Mouse (Mus musculus): ENCODE measurements around the gene Rpp38. TPM values are rescaled to one million over a fixed set of nuclear protein-coding genes. Genes with fewer than 3 reads are reported as not detected.

Rpp38 gene
- 1 to 10 TPM; 5.2 to 5.6 TPM for total RNA-seq (2021)
- long read RNA-seq, experiment 1, transcript Rpp38-201 (2 exons, 1,042 nt), result major isoform, 6 of 7 reads
- long read RNA-seq, experiment 1, partial matches to known transcripts, result 0 of 7 reads
- long read RNA-seq, experiment 1, other reads (novel, unspliced or antisense), result 1 of 7 reads
- long read RNA-seq, experiment 2, transcript Rpp38-201 (2 exons, 1,042 nt), result major isoform, 6 of 6 reads
- long read RNA-seq, experiment 2, partial matches to known transcripts, result 0 of 6 reads
- long read RNA-seq, experiment 2, other reads (novel, unspliced or antisense), result 0 of 6 reads

DNA sequence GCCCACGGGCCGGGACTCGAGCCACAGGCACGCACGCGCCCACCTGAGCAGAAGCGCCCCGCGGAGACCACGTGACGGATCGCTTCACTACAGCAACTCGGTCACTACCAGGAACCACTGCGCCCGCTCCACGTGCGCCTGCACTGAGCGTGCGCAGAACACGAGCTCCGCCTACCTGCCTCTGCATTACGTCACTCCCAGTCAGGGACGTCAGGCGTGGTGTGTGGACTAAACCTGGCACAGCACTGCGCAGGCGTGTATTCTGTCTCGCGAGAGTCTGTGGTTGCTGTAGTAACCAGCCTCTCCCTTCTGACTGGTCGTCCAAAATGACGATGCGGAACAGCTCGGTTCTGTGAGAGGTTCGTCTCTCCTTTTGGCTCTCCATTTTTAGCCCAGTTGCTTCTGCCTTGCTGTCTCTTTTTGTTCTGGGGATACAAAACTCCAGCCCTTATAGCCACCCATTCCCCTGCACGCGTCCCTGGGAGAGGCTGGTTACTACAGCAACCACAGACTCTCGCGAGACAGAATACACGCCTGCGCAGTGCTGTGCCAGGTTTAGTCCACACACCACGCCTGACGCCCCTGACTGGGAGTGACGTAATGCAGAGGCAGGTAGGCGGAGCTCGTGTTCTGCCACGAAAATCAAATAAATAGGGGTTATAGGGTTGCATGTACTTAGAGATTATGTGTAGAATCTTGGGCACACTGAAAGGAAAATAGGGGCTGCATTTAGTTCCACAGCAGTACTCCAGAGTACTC, at the start of gene Rpp38:
Gene Rpp38 (minus strand): TSS at position 160 of the 759 bp plus-strand sequence.
- intact Hi-C loops (cut with DNase I; ENCODE audit: low total_unique reads), result no loop called here
- DNase-seq, result peak; percentile 93

DNA sequence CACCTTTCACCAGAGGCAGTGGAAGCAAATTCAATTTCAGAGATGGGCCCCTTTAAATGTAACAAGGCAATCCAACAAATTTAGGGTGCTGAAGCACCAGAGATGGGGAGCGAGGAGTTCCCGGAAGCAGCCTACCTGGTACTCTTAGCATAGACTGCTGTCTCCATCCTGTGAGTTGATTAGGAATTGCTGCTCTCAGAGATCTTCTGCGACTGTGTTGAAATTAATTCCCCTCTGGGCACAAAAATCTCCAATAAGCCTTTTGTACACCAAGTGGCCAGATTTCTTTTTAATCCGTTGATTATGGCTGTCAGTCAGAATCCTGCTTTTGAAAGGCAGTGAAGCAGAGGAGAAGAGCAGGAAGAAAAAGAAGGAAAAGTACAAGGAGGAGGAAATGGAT, 32.7 kb upstream of the Rpp38 start:
- DNase-seq, result no peak
- intact Hi-C loops (cut with DNase I; ENCODE audit: low total_unique reads), result no loop called here

DNA sequence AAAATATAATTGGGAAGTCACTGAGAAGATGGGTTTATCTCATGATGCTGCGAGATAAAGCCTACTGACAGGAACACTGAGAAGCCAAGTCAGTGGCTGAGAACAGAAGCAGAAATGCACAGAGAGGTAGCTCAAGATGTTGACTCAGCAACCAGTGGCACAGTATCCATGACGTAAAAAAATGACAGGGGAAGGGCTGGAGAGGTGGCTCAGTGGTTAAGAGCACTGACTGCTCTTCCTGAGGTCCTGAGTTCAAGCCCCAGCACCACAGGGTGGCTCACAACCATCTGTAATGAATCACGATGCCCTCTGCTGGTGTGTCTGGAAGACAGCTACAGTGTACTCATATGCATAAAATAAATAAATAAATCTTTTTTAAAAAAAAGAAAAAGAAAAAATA, 28.6 kb upstream of the Rpp38 start:
- intact Hi-C loops (cut with DNase I; ENCODE audit: low total_unique reads), result no loop called here
- DNase-seq, result no peak

- intact Hi-C loops (cut with DNase I; ENCODE audit: low total_unique reads), result no loop called here
- no peak for DNase-seq
Observed at GRCm38 (mm10) chr2:3357887-3358286, 25.4 kb upstream of the Rpp38 start.

DNA sequence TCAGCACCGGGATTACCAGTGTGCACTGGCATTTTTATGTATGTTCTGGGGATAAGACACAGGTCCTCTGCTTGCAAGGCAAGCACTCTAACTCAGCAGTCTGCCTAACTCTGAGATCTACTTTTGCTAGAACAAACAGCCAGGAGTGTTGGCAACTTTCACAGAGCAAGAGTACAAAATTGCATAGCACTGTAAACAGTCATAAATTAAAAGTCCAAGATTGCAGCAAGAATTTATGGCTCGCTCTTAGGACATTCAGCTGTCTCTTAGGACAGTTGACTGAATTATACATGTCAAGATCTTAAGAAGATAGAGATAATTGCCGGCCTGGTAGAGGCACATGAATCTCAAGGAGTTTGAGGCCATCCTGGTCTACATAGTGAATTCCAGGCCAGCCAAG, 23.9 kb upstream of the Rpp38 start:
- no peak for DNase-seq
- intact Hi-C loops (cut with DNase I; ENCODE audit: low total_unique reads), result no loop called here

DNA sequence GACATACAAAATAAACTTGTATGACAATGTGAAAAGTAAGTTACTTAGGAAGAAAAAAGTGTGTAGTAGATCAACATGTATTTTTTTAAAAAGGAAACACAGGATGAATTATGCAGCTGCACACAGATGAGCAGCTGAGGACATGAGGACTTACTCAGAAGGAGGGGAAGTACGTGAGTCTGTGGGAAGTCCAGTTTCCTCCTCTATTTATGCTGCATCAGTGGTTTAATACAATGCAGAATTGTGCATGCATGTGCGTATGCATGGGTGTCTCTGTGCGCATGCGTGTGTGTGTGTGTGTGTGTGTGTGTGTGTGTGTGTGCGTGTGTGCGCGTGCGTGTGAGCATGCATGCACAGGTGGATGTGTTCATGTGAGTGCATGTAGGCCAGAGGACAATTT, 23.4 kb upstream of the Rpp38 start:
- intact Hi-C loops (cut with DNase I; ENCODE audit: low total_unique reads), result no loop called here
- no peak for DNase-seq

- no peak for DNase-seq
- intact Hi-C loops (cut with DNase I; ENCODE audit: low total_unique reads), result no loop called here
Observed at GRCm38 (mm10) chr2:3353160-3353559, 20.7 kb upstream of the Rpp38 start.

DNA sequence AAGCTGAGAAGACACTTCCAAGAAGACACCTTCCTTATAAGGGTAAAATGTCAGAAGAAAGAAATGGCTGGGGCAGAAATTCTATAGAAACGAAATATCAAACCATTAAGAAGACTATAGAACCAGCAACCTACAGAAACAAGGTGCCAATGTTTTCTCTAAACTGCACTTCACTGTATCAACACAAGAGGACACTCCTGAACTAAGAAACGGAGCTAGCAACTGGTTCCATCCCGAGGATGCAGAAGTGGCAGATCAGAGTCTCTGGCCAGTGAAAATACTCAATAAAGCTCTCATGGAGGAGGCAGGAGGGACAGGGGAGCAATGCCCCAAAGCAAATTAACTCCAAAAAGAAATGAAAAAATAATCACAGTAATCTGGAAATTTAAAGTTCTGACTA, 16.5 kb upstream of the Rpp38 start:
- DNase-seq, result no peak
- intact Hi-C loops (cut with DNase I; ENCODE audit: low total_unique reads), result no loop called here

DNA sequence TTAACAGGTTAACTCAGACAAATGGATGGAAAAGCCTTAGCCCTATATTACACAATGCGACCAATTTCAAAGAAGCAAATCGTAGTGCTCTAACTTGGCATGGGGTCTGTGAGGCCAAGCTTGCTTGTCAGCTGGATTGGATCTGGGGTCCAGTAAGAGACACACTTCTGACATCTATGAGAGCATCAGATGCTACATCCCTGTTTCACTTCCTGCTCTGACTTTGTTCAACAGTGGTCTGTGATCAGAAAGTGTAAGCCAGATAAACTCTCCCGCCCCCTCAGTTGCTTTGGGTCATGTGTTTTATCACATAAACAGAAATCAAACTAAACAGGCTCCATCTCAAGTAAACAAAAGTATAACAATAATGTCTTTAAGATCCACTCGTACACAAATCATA, 16.0 kb upstream of the Rpp38 start:
- intact Hi-C loops (cut with DNase I; ENCODE audit: low total_unique reads), result no loop called here
- DNase-seq, result no peak

GRCm38 (mm10) chr2:3335611-3336301, 3.3 kb upstream of the Rpp38 start, which contains the start of gene Acbd7:
TSS of gene Acbd7 (plus strand) at chr2:3336168.
- intact Hi-C loops (cut with DNase I; ENCODE audit: low total_unique reads), result no loop called here
- DNase-seq, result peak; percentile 30

DNA sequence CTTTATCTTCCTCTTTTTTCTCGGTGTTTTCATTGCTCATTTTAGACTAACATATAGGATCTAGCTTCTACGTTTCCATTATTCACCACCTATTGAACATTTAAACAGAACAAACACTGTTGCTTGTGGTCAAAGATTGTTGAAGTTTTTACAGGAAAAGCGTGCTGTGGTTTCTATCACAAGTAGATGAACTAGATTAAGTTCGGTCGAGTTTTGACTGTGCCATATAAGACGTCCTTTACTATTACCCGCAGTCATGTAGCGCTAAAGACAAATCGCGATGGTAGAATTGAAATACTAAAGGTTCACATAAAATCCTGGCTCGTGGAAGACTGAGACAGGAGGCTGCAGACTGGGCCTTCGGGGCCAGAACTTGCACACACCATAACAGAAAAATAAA, 1.3 kb upstream of the Rpp38 start:
- intact Hi-C loops (cut with DNase I; ENCODE audit: low total_unique reads), result no loop called here
- DNase-seq, result no peak

DNA sequence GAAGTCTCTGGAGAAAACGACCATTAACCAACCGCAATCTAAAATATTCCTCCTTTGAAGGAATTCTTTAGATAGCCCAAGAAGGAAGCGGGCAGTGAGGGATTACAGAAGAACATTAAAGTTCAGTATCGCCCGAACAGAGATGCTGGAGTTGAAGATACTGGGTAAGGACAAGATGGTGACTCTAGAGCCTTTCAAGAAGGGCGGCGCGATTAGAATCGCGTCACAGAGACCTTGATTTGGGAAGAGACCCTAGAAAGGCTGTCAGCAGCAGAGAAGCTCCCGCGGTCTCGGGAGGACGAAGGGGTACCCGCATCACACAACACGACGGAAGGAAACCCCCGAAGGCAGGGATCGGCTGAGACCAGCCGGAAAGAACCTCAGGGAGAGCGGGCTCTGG, 387 bp downstream of the Rpp38 start:
- DNase-seq, result no peak
- intact Hi-C loops (cut with DNase I; ENCODE audit: low total_unique reads), result no loop called here

DNA sequence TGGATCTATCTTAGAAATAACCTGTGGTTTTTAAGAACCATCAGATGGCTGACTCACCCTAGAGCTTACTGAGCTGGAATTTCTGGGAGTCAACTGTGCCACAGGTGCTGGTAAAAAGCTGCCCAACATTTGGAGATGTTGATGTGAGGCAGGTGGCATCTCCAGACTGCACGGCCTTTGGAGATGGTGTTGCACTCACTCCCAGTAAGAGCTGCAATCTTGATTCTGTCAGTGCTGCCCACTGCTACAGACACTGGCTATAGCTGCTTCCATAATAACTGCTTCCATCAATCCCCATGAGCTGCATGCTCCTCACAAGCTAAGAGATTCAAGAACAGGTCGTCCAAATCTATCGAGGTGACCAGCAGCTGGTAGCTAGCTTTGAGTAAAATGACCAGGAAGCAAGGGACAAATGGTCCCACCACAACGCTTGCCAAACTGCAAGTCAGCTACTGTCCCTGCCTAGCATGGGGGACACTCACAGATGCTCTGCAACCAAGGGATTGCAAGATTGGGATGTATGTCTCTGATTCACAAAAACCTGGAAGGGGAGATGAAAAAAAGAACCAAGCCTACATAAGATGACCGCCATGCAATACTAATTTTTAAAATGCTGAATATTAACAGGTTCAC, 1.3 kb downstream of the Rpp38 start:
- intact Hi-C loops (cut with DNase I; ENCODE audit: low total_unique reads), result no loop called here
- no peak for DNase-seq

GRCm38 (mm10) chr2:3327351-3327750, 5.1 kb downstream of the Rpp38 start:
- DNase-seq, result peak; percentile 56
- intact Hi-C loops (cut with DNase I; ENCODE audit: low total_unique reads), result no loop called here

GRCm38 (mm10) chr2:3326547-3326946, 5.9 kb downstream of the Rpp38 start:
- no peak for DNase-seq
- intact Hi-C loops (cut with DNase I; ENCODE audit: low total_unique reads), result no loop called here

DNA sequence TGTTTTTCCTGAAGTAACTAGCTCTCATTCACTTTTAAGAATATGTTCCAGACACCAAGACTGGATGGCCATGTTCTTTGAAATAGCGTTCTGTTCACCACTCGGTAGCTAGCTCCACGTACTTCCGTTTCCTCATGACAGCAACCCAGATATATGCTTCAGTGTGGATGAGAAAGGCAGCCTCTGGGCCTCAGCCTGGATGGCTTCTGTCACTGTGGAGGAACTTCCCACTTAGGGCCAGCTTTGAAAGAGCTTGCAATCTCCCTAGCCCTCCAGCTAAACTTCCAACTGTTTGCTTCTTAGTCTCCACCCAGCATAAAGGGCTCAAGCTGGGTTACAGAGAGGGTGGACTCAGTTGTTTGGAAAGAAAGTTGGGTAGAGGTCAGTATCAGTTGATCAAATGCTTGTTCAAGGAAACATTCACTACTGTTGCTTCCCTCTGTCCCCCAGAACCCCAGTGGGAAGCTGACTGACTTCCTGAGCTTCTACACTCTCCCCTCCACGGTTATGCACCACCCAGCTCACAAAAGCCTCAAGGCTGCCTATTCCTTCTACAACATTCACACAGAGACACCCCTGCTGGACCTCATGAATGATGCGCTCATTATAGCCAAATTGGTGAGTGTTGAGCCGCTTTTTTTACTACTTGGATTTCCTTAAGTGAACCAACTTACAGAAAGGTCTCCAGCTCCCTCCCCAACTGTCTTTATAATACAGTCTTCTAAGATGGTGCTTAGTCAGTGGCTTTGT, 7.9 kb downstream of the Rpp38 start:
- intact Hi-C loops (cut with DNase I; ENCODE audit: low total_unique reads), result no loop called here

GRCm38 (mm10) chr2:3323132-3323531, 9.3 kb downstream of the Rpp38 start:
- intact Hi-C loops (cut with DNase I; ENCODE audit: low total_unique reads), result no loop called here
- no peak for DNase-seq

More for the DNA sequence above, 7.9 kb downstream of the Rpp38 start:
- DNase-seq, result no peak

DNA sequence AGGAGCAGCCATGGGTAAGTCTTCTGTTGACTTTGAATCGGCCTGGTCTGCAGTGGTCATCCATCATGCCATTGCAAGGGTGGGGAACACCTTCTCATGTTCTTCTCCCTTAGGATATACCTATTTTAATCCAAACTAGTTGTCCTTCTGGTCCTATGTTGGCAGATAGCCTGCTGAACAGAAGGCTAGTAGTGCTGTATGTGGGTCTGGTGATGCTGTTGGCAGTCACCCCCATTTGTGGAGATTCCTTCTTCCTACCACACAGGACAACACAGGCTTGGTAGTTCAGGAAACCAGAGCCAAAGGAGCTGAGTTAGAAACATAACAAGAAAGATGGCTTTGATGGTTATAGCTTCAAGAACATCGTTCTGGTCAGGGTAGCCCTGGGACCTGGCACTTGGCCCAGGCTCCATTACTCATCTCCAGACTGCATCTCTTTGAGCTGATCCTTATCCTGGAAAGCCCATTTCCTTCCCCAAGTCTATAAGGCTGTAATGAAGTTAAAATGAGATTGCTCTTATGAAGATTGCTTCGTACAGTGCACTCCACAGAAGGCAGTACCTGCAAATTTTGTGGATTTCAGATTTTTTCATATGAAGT, 26.9 kb downstream of the Rpp38 start:
- intact Hi-C loops (cut with DNase I; ENCODE audit: low total_unique reads), result no loop called here

GRCm38 (mm10) chr2:3295826-3296225, 36.6 kb downstream of the Rpp38 start:
- no peak for DNase-seq
- intact Hi-C loops (cut with DNase I; ENCODE audit: low total_unique reads), result no loop called here

More for the DNA sequence above, 26.9 kb downstream of the Rpp38 start:
- peak; percentile 27 for DNase-seq
